Mouse (Mus musculus) thymus, adult 2 months (tissue): ENCODE results near the gene Ankrd11. TPM values are rescaled to one million over a fixed set of nuclear protein-coding genes. Genes with fewer than 3 reads are reported as not detected.

ENCODE experiments used
- DNase-seq: peaks from one replicate; pipeline ENCODE4 v3.0.0; 2021
- H3K27ac ChIP-seq: fragments of 200-500 bp; 2 replicates; pipeline ENCODE4 v1.5.1; 2012; ENCODE audit warnings: low read length, control low read depth; ENCODE audit not compliant: control insufficient read depth, insufficient read depth
- H3K27me3 ChIP-seq: fragments of 200-500 bp; 2 replicates; pipeline ENCODE4 v1.6.1; 2012; ENCODE audit warnings: mild to moderate bottlenecking, low read length, moderate library complexity, mixed read lengths; ENCODE audit not compliant: control insufficient read depth, insufficient read depth
- H3K36me3 ChIP-seq: fragments of 200-500 bp; 2 replicates; pipeline ENCODE4 v1.6.1; 2012; ENCODE audit warnings: mild to moderate bottlenecking, low read length, moderate library complexity; ENCODE audit not compliant: control insufficient read depth, insufficient read depth
- H3K4me1 ChIP-seq: fragments of 200-500 bp; replicated peaks from 2 replicates; pipeline ENCODE4 v1.6.1; 2012; ENCODE audit warnings: low read length; ENCODE audit not compliant: control insufficient read depth, insufficient read depth
- H3K4me3 ChIP-seq: fragments of 200-500 bp; 2 replicates; pipeline ENCODE4 v1.5.1; 2012; ENCODE audit warnings: mild to moderate bottlenecking, low read length, control low read depth, moderate library complexity; ENCODE audit not compliant: control insufficient read depth, insufficient read depth
- CTCF ChIP-seq: fragments of 200-500 bp; IDR thresholded peaks from 2 replicates; pipeline ENCODE4 v1.5.1; 2012; ENCODE audit warnings: mild to moderate bottlenecking, control low read depth, low read length, moderate library complexity, borderline replicate concordance; ENCODE audit not compliant: control insufficient read depth, poor library complexity, insufficient read depth; ENCODE audit errors: extremely low read depth
- POLR2A ChIP-seq: fragments of 200-500 bp; IDR thresholded peaks from 2 replicates; pipeline ENCODE4 v1.6.1; 2012; ENCODE audit warnings: mild to moderate bottlenecking, low read length, control low read depth, moderate library complexity; ENCODE audit not compliant: control insufficient read depth, poor library complexity, insufficient read depth; ENCODE audit errors: extremely low read depth
- WGBS: fragments of 180-500 bp; shearing (Covaris S2); methylation state at CpG from one replicate; pipeline ENCODE4 v1.1.7; 2018; 5-methylcytosine and 5-hydroxymethylcytosine counted together
- polyA plus RNA-seq: library from polyadenylated mRNA; depleted of rRNA; stranded (reverse); fragments of >200 nt; gene quantifications from 2 replicates; pipeline ENCODE4 v1.2.3, GENCODE M21; 2012

The Ankrd11 gene
- polyA plus RNA-seq, 1 experiment = 118 TPM

- Histone ChIP-seq H3K27me3 (no peaks in the 10 kb centered on the region), H3K27ac (no peak overlapping the region), H3K4me1 (peaks cover 27% of the 10 kb centered on the region), H3K36me3 (no peaks in the 10 kb centered on the region), H3K4me3 (no peak overlapping the region)
- no peak for DNase-seq
- no peak for TF ChIP-seq POLR2A
- TF ChIP-seq CTCF = no peak
- 97% methylated on average over 2 of the region's 2 CpGs for WGBS
Observed at GRCm38 (mm10) chr8:123024226-123024625, 17.9 kb downstream of the Ankrd11 start.

- Histone ChIP-seq H3K36me3 (no peaks in the 10 kb centered on the region), H3K27ac (no peak overlapping the region), H3K27me3 (no peaks in the 10 kb centered on the region), H3K4me3 (no peak overlapping the region), H3K4me1 (peaks cover 30% of the 10 kb centered on the region)
- 82% methylated on average over 3 of the region's 3 CpGs for WGBS
- DNase-seq = no peak
- TF ChIP-seq CTCF = no peak
- TF ChIP-seq POLR2A = no peak
Observed at GRCm38 (mm10) chr8:123022727-123023126, 19.4 kb downstream of the Ankrd11 start.

- no peak for DNase-seq
- 73% methylated on average over 1 of the region's 1 CpGs for WGBS
Observed at GRCm38 (mm10) chr8:123021259-123021658, 20.8 kb downstream of the Ankrd11 start.

GRCm38 (mm10) chr8:123020859-123021258 lies 21.2 kb downstream of the Ankrd11 start:
- no peak for DNase-seq
- 86% methylated on average over 2 of the region's 2 CpGs for WGBS
- Histone ChIP-seq H3K4me3 (no peak overlapping the region), H3K36me3 (no peaks in the 10 kb centered on the region), H3K27me3 (no peaks in the 10 kb centered on the region), H3K4me1 (peaks cover 29% of the 10 kb centered on the region), H3K27ac (no peak overlapping the region)
- TF ChIP-seq POLR2A (no peak), CTCF (no peak)

More at GRCm38 (mm10) chr8:123021259-123021658, 20.8 kb downstream of the Ankrd11 start:
- no peaks in the 10 kb centered on the region for H3K36me3 ChIP-seq
- H3K27me3 ChIP-seq = no peaks in the 10 kb centered on the region
- TF ChIP-seq CTCF = no peak
- TF ChIP-seq POLR2A = no peak
- H3K4me3 ChIP-seq = no peak overlapping the region
- H3K27ac ChIP-seq = no peak overlapping the region
- peaks cover 30% of the 10 kb centered on the region for H3K4me1 ChIP-seq

GRCm38 (mm10) chr8:123020084-123020483 lies 22.0 kb downstream of the Ankrd11 start:
- 81% methylated on average over 2 of the region's 2 CpGs for WGBS
- TF ChIP-seq POLR2A (no peak), CTCF (no peak)
- Histone ChIP-seq H3K27me3 (no peaks in the 10 kb centered on the region), H3K27ac (no peak overlapping the region), H3K4me1 (peaks cover 26% of the 10 kb centered on the region), H3K36me3 (no peaks in the 10 kb centered on the region), H3K4me3 (no peak overlapping the region)
- DNase-seq = no peak

- Histone ChIP-seq H3K4me1 (peaks cover 32% of the 10 kb centered on the region), H3K4me3 (no peak overlapping the region), H3K27me3 (no peaks in the 10 kb centered on the region), H3K36me3 (no peaks in the 10 kb centered on the region), H3K27ac (no peak overlapping the region)
- TF ChIP-seq CTCF = no peak
- no peak for TF ChIP-seq POLR2A
- no peak for DNase-seq
- WGBS = 57% methylated on average over 4 of the region's 4 CpGs
Observed at GRCm38 (mm10) chr8:123018484-123019164, 23.5 kb downstream of the Ankrd11 start.
